Mouse (Mus musculus) embryonic facial prominence, embryonic 10.5 days (tissue): ENCODE measurements around the gene Spata3. TPM values are rescaled to one million over a fixed set of nuclear protein-coding genes. Genes with fewer than 3 reads are reported as not detected.
"Not testable (repeated sequence)": the region's sequence is repeated elsewhere in the genome, so short reads cannot be mapped to it uniquely, and the experiment has no call there.

Experiments used
- DNase-seq: peaks from one replicate; pipeline ENCODE4 v3.0.0-alpha.2; 2017; ENCODE audit warnings: low spot score
- H3K27ac ChIP-seq: fragments of 300-500 bp; sonication (generic); replicated peaks from 2 replicates; pipeline ENCODE4 v1.5.1; 2016; ENCODE audit warnings: mild to moderate bottlenecking
- H3K27me3 ChIP-seq: fragments of 300-500 bp; sonication (generic); replicated peaks from 2 replicates; pipeline ENCODE4 v1.6.1; 2016; ENCODE audit warnings: low read depth, mild to moderate bottlenecking; ENCODE audit not compliant: poor library complexity, severe bottlenecking
- H3K36me3 ChIP-seq: fragments of 300-500 bp; sonication (generic); replicated peaks from 2 replicates; pipeline ENCODE4 v1.6.1; 2016; ENCODE audit warnings: mild to moderate bottlenecking, moderate library complexity
- H3K4me1 ChIP-seq: fragments of 300-500 bp; sonication (generic); 2 replicates; pipeline ENCODE4 v1.6.1; 2016
- H3K4me3 ChIP-seq: fragments of 300-500 bp; sonication (generic); 2 replicates; pipeline ENCODE4 v1.5.1; 2016; ENCODE audit warnings: mild to moderate bottlenecking, moderate library complexity
- H3K9me3 ChIP-seq: fragments of 300-500 bp; sonication (generic); 2 replicates; pipeline ENCODE4 v1.6.1; 2016; ENCODE audit warnings: mild to moderate bottlenecking
- WGBS: fragments of 180-500 bp; shearing (Covaris S2); methylation state at CpG from one replicate; pipeline ENCODE4 v1.1.7; 2016; 5-methylcytosine and 5-hydroxymethylcytosine counted together
- polyA plus RNA-seq: library from polyadenylated mRNA; unstranded; fragments of >200 nt; fragmentation: Nextera tagmentation; extraction: Ambion mirVana; gene quantifications from 2 replicates; pipeline ENCODE4 v1.2.1, GENCODE M21; 2016

Gene Spata3
- polyA plus RNA-seq, 1 experiment from 2014 or later, result not detected

DNA sequence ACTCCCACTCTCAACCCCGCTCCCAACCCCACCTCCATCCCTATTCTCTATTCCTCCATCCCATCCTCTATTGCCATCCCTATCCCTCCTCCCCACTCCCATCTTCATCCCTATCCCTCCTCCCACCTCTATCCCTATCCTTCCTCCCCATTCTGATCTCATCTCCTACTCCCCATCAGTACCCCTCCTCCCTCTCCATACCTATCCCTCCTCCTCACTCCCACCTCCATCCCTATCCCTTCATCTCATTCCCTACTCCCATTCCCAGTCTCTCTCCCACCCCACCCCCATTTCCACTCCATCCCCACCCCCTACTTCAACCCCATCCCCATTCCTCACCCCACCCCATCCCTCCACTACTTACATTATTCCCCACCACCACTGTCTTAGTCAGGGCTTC, 19.4 kb upstream of the Spata3 start:
- H3K9me3 ChIP-seq, result 0 out of 2 replicates have a peak, but pooled peaks cover 2% of the 10 kb centered on the region
- no peaks in the 10 kb centered on the region; the same call in 1 of the 2 replicates for H3K27me3 ChIP-seq
- no peak for DNase-seq
- no peak overlapping the region for H3K27ac ChIP-seq
- 0 out of 2 replicates have a peak, but pooled peaks cover 7% of the 10 kb centered on the region for H3K4me1 ChIP-seq
- H3K4me3 ChIP-seq, result no peak overlapping the region
- 97% methylated on average over 1 of the region's 1 CpGs for WGBS
- H3K36me3 ChIP-seq, result no peaks in the 10 kb centered on the region

- H3K4me3 ChIP-seq, result no peak overlapping the region
Observed at GRCm38 (mm10) chr1:85998012-85998411, 18.6 kb upstream of the Spata3 start.

DNA sequence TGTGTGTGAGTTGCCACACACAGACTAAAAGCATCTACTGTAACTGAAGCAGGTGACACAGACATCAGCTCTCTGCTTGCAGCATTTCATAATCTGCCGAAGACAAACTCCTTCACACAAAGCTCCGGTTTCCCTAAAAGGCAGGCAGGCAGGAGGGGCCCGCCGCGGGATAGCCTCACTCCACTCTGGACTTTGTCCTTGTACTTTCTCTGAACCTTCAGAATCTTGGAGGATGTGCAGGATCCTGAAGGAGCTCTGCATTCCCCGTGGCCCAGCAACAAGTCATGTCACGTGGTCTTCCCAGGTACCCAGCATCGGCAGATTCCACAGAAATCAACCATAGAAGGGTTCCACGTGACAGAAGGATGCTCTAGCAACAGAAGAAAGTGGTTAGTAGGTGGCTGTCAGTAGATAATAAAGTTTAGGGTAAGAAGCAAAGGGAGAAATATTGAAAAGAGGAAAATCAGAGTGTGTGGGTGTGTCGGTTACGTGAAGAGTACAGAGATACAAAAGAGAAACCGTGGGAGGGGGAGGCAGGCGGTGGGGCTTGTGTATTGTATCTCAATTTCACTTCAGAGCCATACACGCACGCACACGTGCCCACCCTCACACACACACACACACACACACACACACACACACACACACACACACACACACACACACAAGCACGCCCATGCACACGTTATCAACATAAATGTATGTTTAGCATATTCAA, 16.6 kb upstream of the Spata3 start:
- no peak overlapping the region for H3K27ac ChIP-seq
- no peaks in the 10 kb centered on the region for H3K36me3 ChIP-seq
- H3K27me3 ChIP-seq, result no peaks in the 10 kb centered on the region; the same call in 1 of the 2 replicates
- DNase-seq, result no peak
- H3K4me3 ChIP-seq, result no peak overlapping the region
- no peaks in the 10 kb centered on the region for H3K9me3 ChIP-seq
- H3K4me1 ChIP-seq, result 0 out of 2 replicates have a peak, but pooled peaks cover 7% of the 10 kb centered on the region
- WGBS, result 84% methylated on average over 18 of the region's 18 CpGs

More at GRCm38 (mm10) chr1:85998012-85998411, 18.6 kb upstream of the Spata3 start:
- 0 out of 2 replicates have a peak, but pooled peaks cover 2% of the 10 kb centered on the region for H3K9me3 ChIP-seq
- 86% methylated on average over 4 of the region's 4 CpGs for WGBS
- no peak for DNase-seq
- H3K27me3 ChIP-seq, result no peaks in the 10 kb centered on the region; the same call in 1 of the 2 replicates
- 0 out of 2 replicates have a peak, but pooled peaks cover 7% of the 10 kb centered on the region for H3K4me1 ChIP-seq
- no peaks in the 10 kb centered on the region for H3K36me3 ChIP-seq
- no peak overlapping the region for H3K27ac ChIP-seq

GRCm38 (mm10) chr1:86005540-86005939, 11.1 kb upstream of the Spata3 start:
- Histone ChIP-seq H3K27me3 (0 out of 2 replicates have a peak, but pooled peaks cover 3% of the 10 kb centered on the region), H3K27ac (no peak overlapping the region), H3K36me3 (no peaks in the 10 kb centered on the region), H3K9me3 (no peaks in the 10 kb centered on the region), H3K4me1 (0 out of 2 replicates have a peak, but pooled peaks cover 7% of the 10 kb centered on the region), H3K4me3 (no peak overlapping the region)
- WGBS, result 92% methylated on average over 10 of the region's 10 CpGs
- no peak for DNase-seq

DNA sequence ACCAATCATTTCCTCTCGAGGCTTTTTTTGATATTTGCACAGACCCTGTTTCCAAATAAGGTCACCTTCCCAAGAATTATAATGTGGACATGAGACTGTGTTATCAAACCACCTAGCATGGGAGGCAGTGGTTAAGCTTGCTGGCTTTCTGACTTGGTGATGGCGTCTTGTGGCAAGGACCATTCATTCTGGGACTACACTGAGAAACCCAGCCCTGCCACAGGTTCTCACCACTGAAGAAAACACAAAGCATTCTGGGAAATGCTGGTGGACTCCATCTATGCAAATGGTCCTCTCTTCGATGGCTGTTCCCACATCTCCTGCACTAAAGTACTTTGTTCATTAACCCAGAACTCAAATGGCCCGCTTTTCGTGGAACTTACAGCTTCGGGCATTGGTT, 10.6 kb upstream of the Spata3 start:
- H3K36me3 ChIP-seq, result no peaks in the 10 kb centered on the region
- no peak overlapping the region for H3K4me3 ChIP-seq
- no peaks in the 10 kb centered on the region for H3K9me3 ChIP-seq
- no peak overlapping the region for H3K27ac ChIP-seq
- DNase-seq, result no peak
- 0 out of 2 replicates have a peak, but pooled peaks cover 4% of the 10 kb centered on the region for H3K4me1 ChIP-seq
- H3K27me3 ChIP-seq, result 0 out of 2 replicates have a peak, but pooled peaks cover 3% of the 10 kb centered on the region
- WGBS, result 90% methylated on average over 6 of the region's 6 CpGs

DNA sequence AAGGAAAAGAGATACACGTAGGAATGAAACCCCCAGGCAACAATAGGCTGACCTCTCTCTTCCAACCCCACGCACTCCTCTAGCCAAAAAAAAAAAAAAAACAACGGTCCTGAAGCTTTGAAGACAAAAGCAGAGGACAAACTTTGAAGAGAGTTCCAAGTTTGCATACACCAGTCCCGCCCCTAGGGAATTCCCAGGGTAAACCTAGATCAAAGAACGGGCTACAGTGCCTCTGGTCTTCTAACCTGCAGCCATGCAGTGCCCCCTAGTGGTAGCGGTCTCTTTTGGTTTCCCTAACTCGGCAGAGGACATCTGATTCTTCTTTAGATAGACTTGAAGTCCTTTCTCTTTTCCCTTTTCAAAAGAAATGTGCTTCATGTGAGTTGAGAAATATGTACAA, 8.8 kb upstream of the Spata3 start:
- no peaks in the 10 kb centered on the region for H3K4me1 ChIP-seq
- WGBS, result 2% methylated on average over 7 of the region's 7 CpGs
- DNase-seq, result peak; percentile 88
- peaks cover 3% of the 10 kb centered on the region; the same call in 1 of the 2 replicates for H3K9me3 ChIP-seq
- H3K27me3 ChIP-seq, result 0 out of 2 replicates have a peak, but pooled peaks cover 3% of the 10 kb centered on the region
- no peak overlapping the region; the same call in 1 of the 2 replicates for H3K4me3 ChIP-seq
- no peaks in the 10 kb centered on the region for H3K36me3 ChIP-seq
- H3K27ac ChIP-seq, result no peak overlapping the region

DNA sequence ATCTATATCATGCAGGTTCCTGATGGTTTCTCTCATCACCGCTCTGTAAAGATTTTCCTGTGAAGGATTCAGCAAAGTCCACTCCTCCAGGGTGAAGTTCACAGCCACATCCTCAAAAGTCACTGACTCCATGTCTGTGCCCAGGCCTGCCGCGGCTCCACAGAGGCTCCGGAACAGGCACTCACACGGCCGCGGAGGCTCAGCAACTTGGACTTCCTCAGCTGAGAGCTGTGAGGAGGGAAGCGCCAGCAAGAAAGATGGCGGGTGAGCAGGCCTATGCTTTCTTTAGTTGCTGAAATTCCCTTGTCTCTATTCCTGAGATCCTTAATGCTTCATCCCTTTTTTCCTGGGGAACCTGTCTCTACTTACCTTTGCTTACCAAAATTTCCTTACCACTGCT, 858 bp upstream of the Spata3 start:
- H3K4me3 ChIP-seq, H3K9me3 ChIP-seq, H3K36me3 ChIP-seq, DNase-seq, H3K27ac ChIP-seq: not testable (repeated sequence)
- Histone ChIP-seq H3K4me1 (peaks cover 12% of the 10 kb centered on the region; the same call in 1 of the 2 replicates), H3K27me3 (peaks cover 47% of the 10 kb centered on the region)
- WGBS, result 95% methylated on average over 9 of the region's 9 CpGs

GRCm38 (mm10) chr1:86018235-86019055, 1.8 kb downstream of the Spata3 start:
- H3K27me3 ChIP-seq, result peaks cover 62% of the 10 kb centered on the region
- H3K36me3 ChIP-seq, result no peaks in the 10 kb centered on the region
- peaks cover 12% of the 10 kb centered on the region; the same call in 1 of the 2 replicates for H3K4me1 ChIP-seq
- H3K27ac ChIP-seq, result no peak overlapping the region; the same call in 1 of the 2 replicates
- no peaks in the 10 kb centered on the region for H3K9me3 ChIP-seq
- DNase-seq, result peak; percentile 83
- WGBS, result 4% methylated on average over 60 of the region's 60 CpGs
- H3K4me3 ChIP-seq, result peak overlapping the region; percentile 67

DNA sequence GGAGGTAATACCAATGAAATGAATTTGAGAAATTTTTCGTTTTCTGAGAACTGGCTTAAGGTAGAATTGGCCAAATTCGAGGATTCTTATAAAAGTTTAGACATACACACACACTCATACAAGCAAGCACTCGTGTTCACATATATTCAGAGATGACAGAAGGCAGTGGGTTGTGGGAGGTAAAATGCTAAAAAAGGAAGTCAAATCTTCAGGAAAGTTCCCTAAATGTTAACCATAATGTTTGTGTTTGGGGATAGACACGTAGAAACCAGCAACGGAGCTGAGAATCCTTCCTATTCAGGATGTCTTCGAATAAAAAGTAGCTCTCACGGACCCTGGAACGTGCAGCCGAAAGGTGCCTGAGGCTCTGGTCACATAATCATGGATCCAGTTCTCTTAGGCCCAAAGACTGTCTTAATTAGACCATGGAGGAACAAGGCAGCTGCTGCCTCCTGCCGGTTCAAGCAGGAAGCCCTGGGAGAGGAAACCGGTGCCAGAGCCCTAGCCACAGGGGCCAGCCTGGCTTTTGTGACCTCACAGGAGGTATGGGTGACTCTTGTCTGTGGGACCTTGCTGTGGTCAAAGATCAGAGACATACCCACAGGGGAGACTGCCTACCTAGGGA, 4.9 kb downstream of the Spata3 start:
- Histone ChIP-seq H3K9me3 (no peaks in the 10 kb centered on the region), H3K4me1 (peaks cover 12% of the 10 kb centered on the region; the same call in 1 of the 2 replicates), H3K27ac (no peak overlapping the region), H3K4me3 (no peak overlapping the region), H3K27me3 (peaks cover 58% of the 10 kb centered on the region), H3K36me3 (no peaks in the 10 kb centered on the region)
- no peak for DNase-seq
- 69% methylated on average over 11 of the region's 11 CpGs for WGBS

DNA sequence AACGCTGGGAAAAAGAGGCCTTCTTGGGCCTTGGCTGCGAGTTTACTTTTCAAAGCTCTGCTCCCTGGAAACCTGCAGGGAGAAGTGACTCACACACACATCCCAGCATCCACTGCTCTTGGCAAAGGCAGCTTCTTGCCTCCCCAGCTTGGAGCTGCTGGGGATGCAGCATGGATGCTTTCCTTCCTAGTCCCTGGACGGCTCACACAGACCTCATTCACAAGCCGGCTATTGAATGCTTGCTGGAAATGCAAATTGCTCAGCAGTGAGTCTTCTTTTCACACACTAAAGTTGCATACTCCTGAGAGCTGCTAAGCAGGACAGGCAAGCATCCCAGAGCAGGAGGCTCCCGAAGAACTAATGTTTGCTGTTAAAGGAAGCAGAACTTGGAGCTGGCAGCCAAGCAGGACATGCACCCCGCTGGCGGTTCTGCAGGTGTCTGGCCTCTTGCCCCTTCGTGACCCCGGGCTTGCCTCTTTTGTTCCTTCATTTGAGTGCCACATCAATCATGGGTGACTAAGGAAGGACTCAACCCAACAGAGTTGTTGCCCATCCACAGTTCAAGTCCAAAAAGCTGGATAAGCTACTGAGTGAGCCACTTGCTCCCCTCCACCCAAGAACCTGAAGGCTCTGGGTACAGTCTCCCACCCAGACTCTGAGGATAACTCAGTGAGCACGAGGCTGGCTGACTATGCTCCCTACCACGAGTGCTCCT, 15.8 kb downstream of the Spata3 start:
- Histone ChIP-seq H3K27me3 (peaks cover 10% of the 10 kb centered on the region), H3K36me3 (no peaks in the 10 kb centered on the region), H3K4me1 (peaks cover 6% of the 10 kb centered on the region), H3K4me3 (no peak overlapping the region), H3K9me3 (no peaks in the 10 kb centered on the region), H3K27ac (no peak overlapping the region)
- DNase-seq, result no peak
- 13% methylated on average over 11 of the region's 11 CpGs for WGBS

- Histone ChIP-seq H3K27ac (no peak overlapping the region), H3K4me1 (no peaks in the 10 kb centered on the region), H3K36me3 (no peaks in the 10 kb centered on the region), H3K9me3 (peaks cover 9% of the 10 kb centered on the region; the same call in 1 of the 2 replicates), H3K27me3 (peaks cover 17% of the 10 kb centered on the region), H3K4me3 (no peak overlapping the region)
- 63% methylated on average over 3 of the region's 3 CpGs for WGBS
- DNase-seq, result no peak
Observed at GRCm38 (mm10) chr1:86038191-86038951, 21.8 kb downstream of the Spata3 start.
